Mouse (Mus musculus) myocyte (in vitro differentiated cells): ENCODE results near the gene Wdr13.

Experiments
- MAX ChIP-seq: IDR thresholded peaks from one replicate; pipeline ENCODE4 v1.6.1; 2011; ENCODE audit warnings: low read depth, mild to moderate bottlenecking, control low read depth
- SRF ChIP-seq: IDR thresholded peaks from one replicate; pipeline ENCODE4 v1.6.1; 2011; ENCODE audit warnings: low read depth; ENCODE audit not compliant: control insufficient read depth, insufficient read length

DNA sequence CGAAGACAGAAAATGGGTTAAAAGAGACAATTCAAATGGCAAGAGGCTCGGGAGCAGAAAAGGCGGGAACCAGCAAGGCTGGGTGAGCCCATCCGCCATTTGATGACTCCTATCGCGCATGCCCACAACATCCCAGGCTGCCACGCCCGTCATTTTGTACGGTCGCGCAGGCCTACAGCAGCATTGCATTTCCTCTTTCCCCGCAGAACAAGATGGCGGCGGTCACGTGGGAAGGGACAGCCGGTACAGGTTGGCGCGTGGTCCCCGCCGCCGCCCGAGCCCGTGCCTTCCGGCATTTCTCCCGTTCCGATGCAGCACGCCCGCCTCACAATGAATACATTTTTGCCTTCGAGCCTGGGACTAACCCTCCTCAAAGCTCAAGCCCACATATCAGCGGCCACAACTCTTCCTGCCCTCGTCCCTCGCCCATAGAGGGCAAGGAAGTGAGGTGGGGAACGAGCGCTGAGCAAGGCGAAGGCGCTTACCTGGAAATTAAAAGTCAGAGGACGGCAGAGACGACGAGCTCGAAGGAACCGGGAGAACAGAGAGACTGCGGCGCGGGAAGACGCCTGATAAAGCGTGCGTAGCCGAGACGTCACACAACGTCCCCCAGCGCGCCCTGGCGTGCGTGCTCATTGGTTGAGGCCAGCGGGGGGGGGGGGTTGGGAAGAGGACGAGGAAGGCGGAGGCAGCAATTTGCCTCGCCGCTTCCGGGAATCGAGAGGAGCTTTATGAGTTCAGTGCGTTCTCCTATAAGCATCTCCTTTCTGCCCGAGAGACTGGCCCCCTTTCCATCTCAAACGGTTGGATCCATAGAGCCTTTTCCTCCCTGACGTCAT is 12.7 kb upstream of the Wdr13 start, which contains the start of gene Rbm3:
- no peak for TF ChIP-seq MAX
- no peak for TF ChIP-seq SRF
